Mouse (Mus musculus) small intestine, adult 2 months (tissue): ENCODE results near the gene Zbed4. TPM values are rescaled to one million over a fixed set of nuclear protein-coding genes. Genes with fewer than 3 reads are reported as not detected.
"Not testable (repeated sequence)": the region's sequence is repeated elsewhere in the genome, so short reads cannot be mapped to it uniquely, and the experiment has no call there.

ENCODE experiments used
- H3K27ac ChIP-seq: fragments of 200-500 bp; 2 replicates; pipeline ENCODE4 v1.5.1; 2012; ENCODE audit warnings: low read depth, low read length, control low read depth, inconsistent platforms; ENCODE audit not compliant: insufficient read depth
- H3K27me3 ChIP-seq: fragments of 200-500 bp; 2 replicates; pipeline ENCODE4 v1.6.1; 2012; ENCODE audit warnings: mild to moderate bottlenecking, moderate library complexity, low read length, inconsistent platforms; ENCODE audit not compliant: control insufficient read depth, insufficient read depth
- H3K36me3 ChIP-seq: fragments of 200-500 bp; 2 replicates; pipeline ENCODE4 v1.6.1; 2012; ENCODE audit warnings: mild to moderate bottlenecking, low read length, control low read depth, inconsistent platforms; ENCODE audit not compliant: control insufficient read depth, insufficient read depth
- H3K4me1 ChIP-seq: fragments of 200-500 bp; 2 replicates; pipeline ENCODE4 v1.6.1; 2012; ENCODE audit warnings: low read length, inconsistent platforms, mixed read lengths; ENCODE audit not compliant: control insufficient read depth, insufficient read depth, insufficient read length
- H3K4me3 ChIP-seq: fragments of 200-500 bp; 2 replicates; pipeline ENCODE4 v1.5.1; 2012; ENCODE audit warnings: low read depth, mild to moderate bottlenecking, control low read depth, inconsistent platforms, low read length, moderate library complexity
- CTCF ChIP-seq: fragments of 200-500 bp; IDR thresholded peaks from 2 replicates; pipeline ENCODE4 v1.5.1; 2012; ENCODE audit warnings: low read depth, mild to moderate bottlenecking, control low read depth, inconsistent platforms, low read length, moderate library complexity, mixed read lengths; ENCODE audit not compliant: insufficient replicate concordance, insufficient read length; ENCODE audit errors: extremely low read depth
- POLR2A ChIP-seq: fragments of 200-500 bp; IDR thresholded peaks from 2 replicates; pipeline ENCODE4 v1.6.1; 2012; ENCODE audit warnings: low read depth, mild to moderate bottlenecking, control low read depth, inconsistent platforms, low read length, moderate library complexity
- WGBS: fragments of 180-500 bp; shearing (Covaris S2); methylation state at CpG from one replicate; pipeline ENCODE4 v1.1.7; 2018; 5-methylcytosine and 5-hydroxymethylcytosine counted together
- polyA plus RNA-seq: library from polyadenylated mRNA; depleted of rRNA; stranded (reverse); fragments of >200 nt; gene quantifications from 2 replicates; pipeline ENCODE4 v1.2.3, GENCODE M21; 2012; rRNA removed

Gene Zbed4
- 2.9 and 3.9 TPM in 2 replicates for polyA plus RNA-seq

DNA sequence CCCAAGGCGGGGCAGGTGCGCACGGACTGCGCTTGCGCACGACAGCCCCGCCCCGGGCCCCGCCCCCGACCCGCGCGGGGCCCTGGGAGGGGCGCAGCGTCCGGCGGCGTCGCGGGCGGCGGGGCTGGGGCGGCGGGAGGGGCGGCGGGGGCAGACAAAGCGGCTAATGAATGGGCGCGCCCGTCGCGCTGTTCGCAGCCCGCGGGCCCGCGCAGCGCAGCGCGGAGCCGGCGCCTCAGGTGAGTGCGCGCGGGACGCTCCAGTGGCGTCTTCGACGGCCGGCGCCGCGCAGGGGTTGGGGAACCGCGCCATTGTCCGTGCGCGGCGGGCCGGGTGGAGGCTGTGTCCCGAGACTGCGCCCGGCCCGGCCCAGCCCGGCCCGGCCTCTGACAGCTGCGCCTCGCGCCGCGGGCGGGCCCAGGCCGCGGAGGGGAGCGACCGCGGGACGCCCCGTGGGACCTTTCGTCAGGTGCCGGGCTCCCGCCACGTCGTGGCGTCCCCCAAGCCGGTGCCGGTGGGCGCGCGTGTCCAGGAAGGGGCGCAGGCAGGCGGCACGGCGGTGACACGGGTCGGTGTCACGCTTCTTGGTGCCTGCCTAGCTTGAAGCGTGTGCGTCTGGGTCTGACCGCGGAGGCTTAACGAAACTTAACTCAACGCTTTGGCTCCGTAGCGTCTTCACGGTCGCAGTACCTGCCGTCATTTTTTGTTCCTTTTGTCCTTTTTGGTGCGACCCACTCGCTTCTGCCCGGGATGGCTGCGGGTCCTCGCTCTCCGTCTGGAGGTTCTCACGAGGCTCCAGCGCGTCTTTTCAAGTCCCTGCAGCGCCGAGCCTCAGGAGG lies at the start of gene Zbed4:
Gene Zbed4 (plus strand): TSS at position 97 of the 839 bp plus-strand sequence.
- TF ChIP-seq CTCF, result no peak
- TF ChIP-seq POLR2A, result peak; percentile 45; the same call in 1 of the 2 replicates
- WGBS, result under 1% methylated on average over 116 of the region's 119 CpGs
- Histone ChIP-seq H3K4me3 (peak within 1 kb of the TSS; percentile 94), H3K27me3 (no peaks in the 10 kb centered on the region), H3K27ac (peak within 1 kb of the TSS; percentile 76), H3K36me3 (no peaks in the 10 kb centered on the region), H3K4me1 (peaks cover 7% of the 10 kb centered on the region; the same call in 1 of the 2 replicates)

DNA sequence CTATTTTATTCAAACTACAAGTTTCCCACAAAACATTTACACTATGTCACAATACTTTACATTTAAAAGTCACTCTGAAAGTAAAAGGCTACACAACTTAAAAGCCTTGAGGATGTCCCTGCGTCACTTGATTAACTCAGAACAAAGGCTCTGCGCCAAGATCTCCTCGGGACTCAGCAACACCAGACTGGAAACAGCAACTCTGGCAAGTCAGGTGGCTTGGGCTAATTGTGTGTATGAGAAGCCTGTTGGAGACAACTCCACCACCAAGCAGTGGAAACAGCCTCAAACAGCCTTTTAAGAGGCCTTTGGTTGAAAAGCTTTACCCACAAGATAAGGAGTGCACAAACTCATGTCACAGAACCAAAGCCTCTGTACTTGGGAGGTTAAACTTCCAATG lies 49.0 kb upstream of the Zbed4 start:
- 73% methylated on average over 3 of the region's 3 CpGs for WGBS
- TF ChIP-seq CTCF, result no peak
- TF ChIP-seq POLR2A, result no peak
- Histone ChIP-seq H3K4me3 (no peak overlapping the region), H3K4me1 (no peaks in the 10 kb centered on the region), H3K27ac (no peak overlapping the region), H3K27me3 (no peaks in the 10 kb centered on the region), H3K36me3 (peaks cover 84% of the 10 kb centered on the region)

DNA sequence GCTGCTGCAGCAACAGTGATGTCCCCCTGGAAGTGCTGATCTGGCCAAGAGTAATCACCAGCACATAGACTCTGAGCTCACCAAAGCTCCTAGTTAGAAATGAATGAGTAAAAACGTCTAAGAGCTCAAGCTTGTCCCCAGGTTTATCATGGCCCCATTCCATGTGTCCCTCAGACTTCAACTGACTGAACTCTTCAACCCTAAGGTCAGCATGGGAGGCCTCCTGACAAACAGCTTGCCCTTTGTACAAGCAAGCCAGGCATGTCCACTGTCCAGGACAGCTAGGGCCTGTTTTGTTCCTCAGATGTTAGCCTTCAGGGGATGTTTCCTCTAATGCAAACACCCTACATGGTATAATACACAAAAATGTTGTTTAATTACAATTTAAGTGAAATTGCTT lies 47.2 kb upstream of the Zbed4 start:
- Histone ChIP-seq H3K27ac (no peak overlapping the region), H3K4me3 (no peak overlapping the region), H3K36me3 (peaks cover 84% of the 10 kb centered on the region), H3K27me3 (no peaks in the 10 kb centered on the region), H3K4me1 (no peaks in the 10 kb centered on the region)
- 40% methylated on average over 1 of the region's 1 CpGs for WGBS
- no peak for TF ChIP-seq POLR2A
- TF ChIP-seq CTCF, result no peak

DNA sequence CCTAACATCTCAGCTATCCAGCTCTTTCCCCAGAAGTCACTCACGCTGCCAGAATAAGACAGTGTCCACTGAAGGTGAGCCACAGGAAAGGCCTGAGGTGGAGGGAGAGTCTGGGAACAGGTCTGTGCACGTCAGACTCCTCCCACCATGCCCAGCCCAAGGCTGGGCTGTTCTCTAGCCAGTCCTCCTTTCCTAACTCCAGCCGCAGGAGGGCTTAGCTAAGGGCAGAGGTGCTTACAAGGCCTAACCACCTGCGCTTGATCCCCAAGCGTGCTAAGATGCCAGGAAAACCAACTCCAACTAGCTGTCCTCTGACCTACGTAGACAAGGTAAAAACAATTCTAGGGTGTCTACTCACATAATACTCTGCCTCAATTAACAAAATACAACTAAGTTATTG lies 45.1 kb upstream of the Zbed4 start:
- Histone ChIP-seq H3K27me3 (no peaks in the 10 kb centered on the region), H3K36me3 (peaks cover 85% of the 10 kb centered on the region), H3K27ac (no peak overlapping the region), H3K4me3 (no peak overlapping the region), H3K4me1 (no peaks in the 10 kb centered on the region)
- TF ChIP-seq CTCF (no peak), POLR2A (no peak)
- 86% methylated on average over 6 of the region's 6 CpGs for WGBS

DNA sequence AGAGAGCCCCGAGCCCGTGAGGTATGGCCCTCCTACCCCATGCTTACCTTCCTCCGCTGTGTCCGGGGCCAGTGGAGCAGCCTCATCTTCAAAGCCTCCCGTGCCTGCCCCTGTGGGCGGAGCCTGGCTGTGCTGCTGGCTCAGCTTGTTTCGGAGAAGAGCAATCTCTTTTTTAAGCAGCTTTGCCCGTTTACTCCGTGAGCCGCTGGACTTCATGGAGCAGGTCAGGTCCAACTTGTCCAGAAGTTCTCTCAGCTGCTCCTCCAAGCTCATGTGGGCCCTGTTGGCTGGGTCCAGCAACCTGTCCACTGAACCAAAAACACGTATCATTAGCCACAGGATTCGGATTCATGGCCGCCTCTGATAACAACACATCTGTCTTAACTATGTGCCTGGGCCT lies 44.5 kb upstream of the Zbed4 start:
- peaks cover 88% of the 10 kb centered on the region for H3K36me3 ChIP-seq
- H3K4me3 ChIP-seq, H3K27ac ChIP-seq, H3K27me3 ChIP-seq, H3K4me1 ChIP-seq: not testable (repeated sequence)
- WGBS, result 82% methylated on average over 13 of the region's 13 CpGs

DNA sequence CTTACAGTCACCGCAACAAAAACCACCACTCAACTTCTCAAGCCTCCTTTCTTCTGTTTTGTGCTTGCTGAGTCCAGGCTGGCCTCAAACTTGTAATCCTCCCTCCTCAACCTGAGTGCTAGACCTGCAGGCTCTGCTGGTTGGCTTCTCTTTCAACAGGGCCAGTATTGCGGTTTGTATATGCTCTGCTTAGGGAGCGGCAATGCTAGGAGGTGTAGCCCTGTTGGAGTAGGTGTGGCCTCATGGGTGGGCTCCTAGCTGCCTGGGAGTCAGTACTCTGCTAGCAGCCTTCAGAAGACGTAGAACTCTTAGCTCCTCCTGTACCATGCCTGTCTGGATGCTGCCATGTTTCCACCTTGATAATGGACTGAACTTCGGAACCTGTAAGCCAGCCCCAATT lies 43.3 kb upstream of the Zbed4 start:
- no peaks in the 10 kb centered on the region for H3K27me3 ChIP-seq
- no peaks in the 10 kb centered on the region for H3K4me1 ChIP-seq
- no peak overlapping the region for H3K27ac ChIP-seq
- no peak for TF ChIP-seq CTCF
- TF ChIP-seq POLR2A, result no peak
- peaks cover 88% of the 10 kb centered on the region for H3K36me3 ChIP-seq
- no peak overlapping the region for H3K4me3 ChIP-seq
- 89% methylated on average over 5 of the region's 5 CpGs for WGBS

DNA sequence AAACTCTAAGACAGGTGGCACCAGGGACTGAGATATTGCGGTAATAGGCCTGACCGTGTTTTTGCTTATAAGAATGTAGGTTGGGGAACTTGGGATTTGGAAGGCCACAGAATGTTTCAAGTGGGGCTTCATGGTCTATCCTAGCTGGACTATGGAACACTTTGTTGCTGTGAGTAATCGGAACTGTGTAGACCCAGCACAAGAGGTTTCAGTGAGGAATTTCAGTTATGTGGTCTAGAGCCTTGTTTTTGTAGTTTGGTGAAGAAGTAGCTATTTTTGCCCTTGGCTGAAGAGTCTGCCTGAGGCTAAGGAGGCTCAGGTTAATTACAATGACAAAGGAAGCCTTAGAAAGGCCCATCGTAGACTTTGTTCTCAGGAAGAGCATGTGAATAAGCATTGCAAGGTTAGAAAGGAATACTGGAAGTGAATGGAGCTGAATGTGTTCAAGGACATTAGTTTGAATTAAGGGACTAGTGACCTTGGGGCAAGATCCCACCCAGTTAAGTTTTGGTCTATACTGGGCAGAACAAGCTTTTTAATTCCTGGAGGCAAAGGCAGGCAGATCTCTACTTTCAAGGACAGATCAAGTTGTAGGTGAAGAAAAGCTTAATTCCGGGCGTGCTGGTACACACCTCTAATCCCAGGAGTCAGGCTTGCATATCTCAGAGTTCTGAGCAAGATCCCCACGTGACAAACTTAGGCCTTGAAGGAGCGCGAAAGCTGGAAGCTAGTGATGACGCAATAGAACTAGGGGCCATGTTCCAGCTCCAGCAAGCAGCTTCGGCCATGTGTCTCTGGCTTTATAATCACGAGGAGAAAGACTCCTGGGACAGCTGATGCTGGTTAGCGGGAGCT lies 42.6 kb upstream of the Zbed4 start:
- whole genome bisulfite sequencing, result 84% methylated on average over 13 of the region's 13 CpGs
- no peak for TF ChIP-seq POLR2A
- no peak for TF ChIP-seq CTCF
- Histone ChIP-seq H3K36me3 (peaks cover 88% of the 10 kb centered on the region), H3K27ac (no peak overlapping the region), H3K4me1 (no peaks in the 10 kb centered on the region), H3K4me3 (no peak overlapping the region), H3K27me3 (no peaks in the 10 kb centered on the region)
